Mouse (Mus musculus) kidney, embryonic 14.5 days (tissue): ENCODE results near the gene Ctsc. TPM values are rescaled to one million over a fixed set of nuclear protein-coding genes. Genes with fewer than 3 reads are reported as not detected.

Experiments
- ATAC-seq: fragments of 200-750 bp; cut with Nextera tagmentation; 2 replicates; pipeline ENCODE4 v1.8.0; 2017; ENCODE audit warnings: moderate number of reproducible peaks, mild to moderate bottlenecking, moderate TSS enrichment, moderate library complexity; ENCODE audit not compliant: low FRiP score, low TSS enrichment
- H3K27ac ChIP-seq: fragments of 300-500 bp; sonication (generic); 2 replicates; pipeline ENCODE4 v1.5.1; 2014; ENCODE audit warnings: low read depth, mild to moderate bottlenecking, low read length, moderate library complexity, mixed read lengths
- H3K27me3 ChIP-seq: fragments of 300-500 bp; sonication (generic); 2 replicates; pipeline ENCODE4 v1.6.1; 2014; ENCODE audit warnings: mild to moderate bottlenecking, low read length; ENCODE audit not compliant: control insufficient read depth, insufficient read depth
- H3K36me3 ChIP-seq: fragments of 300-500 bp; sonication (generic); 2 replicates; pipeline ENCODE4 v1.6.1; 2014; ENCODE audit warnings: low read length, mixed read lengths; ENCODE audit not compliant: control insufficient read depth, insufficient read depth
- H3K4me1 ChIP-seq: fragments of 300-500 bp; sonication (generic); 2 replicates; pipeline ENCODE4 v1.6.1; 2014; ENCODE audit warnings: low read length, mixed read lengths; ENCODE audit not compliant: control insufficient read depth, insufficient read depth
- H3K4me2 ChIP-seq: fragments of 300-500 bp; sonication (generic); replicated peaks from 2 replicates; pipeline ENCODE4 v1.6.1; 2014; ENCODE audit warnings: low read depth, mild to moderate bottlenecking, low read length
- H3K4me3 ChIP-seq: fragments of 300-500 bp; sonication (generic); 2 replicates; pipeline ENCODE4 v1.5.1; 2014; ENCODE audit warnings: mild to moderate bottlenecking, low read length
- H3K9ac ChIP-seq: fragments of 300-500 bp; sonication (generic); 2 replicates; pipeline ENCODE4 v1.6.1; 2014; ENCODE audit warnings: low read depth, mild to moderate bottlenecking, low read length, moderate library complexity
- H3K9me3 ChIP-seq: fragments of 300-500 bp; sonication (generic); 2 replicates; pipeline ENCODE4 v1.6.1; 2016; ENCODE audit warnings: low read length; ENCODE audit not compliant: control insufficient read depth
- WGBS: fragments of 180-500 bp; shearing (Covaris S2); extraction: QIAGEN DNeasy Blood & Tissue Kit; methylation state at CpG from one replicate; pipeline ENCODE4 v1.1.7; 2014; 5-methylcytosine and 5-hydroxymethylcytosine counted together
- polyA plus RNA-seq: library from polyadenylated mRNA; unstranded; fragments of >200 nt; fragmentation: Nextera tagmentation; extraction: Ambion mirVana; gene quantifications from 2 replicates; pipeline ENCODE4 v1.2.1, GENCODE M21; 2014

Gene Ctsc
- polyA plus RNA-seq, 1 experiment from 2014 or later: 33.3 TPM

DNA sequence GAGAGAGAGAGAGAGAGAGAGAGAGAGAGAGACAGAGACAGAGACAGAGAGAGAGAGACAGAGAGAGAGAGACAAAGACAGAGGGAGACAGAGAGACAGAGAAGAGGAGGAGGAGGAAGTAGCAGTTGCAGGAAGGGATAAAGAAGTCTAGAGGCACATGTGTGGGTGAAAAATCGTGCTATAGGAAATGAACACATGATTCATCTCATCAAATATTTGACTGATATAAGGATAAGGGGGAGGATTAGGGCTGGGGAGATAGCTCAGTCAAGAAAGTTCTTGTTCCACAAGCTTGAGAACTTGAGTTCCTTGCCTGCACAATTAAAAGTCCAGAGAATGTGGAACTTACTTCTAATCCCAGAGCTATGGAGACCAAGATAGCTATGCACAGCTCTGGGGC, 40.6 kb downstream of the Ctsc start:
- ATAC-seq: no peak
- no peak overlapping the region for H3K4me3 ChIP-seq
- 68% methylated on average over 1 of the region's 1 CpGs for WGBS
- H3K4me2 ChIP-seq: no peak overlapping the region
- H3K27ac ChIP-seq: no peak overlapping the region
- H3K9me3 ChIP-seq: no peaks in the 10 kb centered on the region
- no peaks in the 10 kb centered on the region for H3K27me3 ChIP-seq
- no peaks in the 10 kb centered on the region for H3K4me1 ChIP-seq
- H3K9ac ChIP-seq: no peak overlapping the region
- no peaks in the 10 kb centered on the region for H3K36me3 ChIP-seq

DNA sequence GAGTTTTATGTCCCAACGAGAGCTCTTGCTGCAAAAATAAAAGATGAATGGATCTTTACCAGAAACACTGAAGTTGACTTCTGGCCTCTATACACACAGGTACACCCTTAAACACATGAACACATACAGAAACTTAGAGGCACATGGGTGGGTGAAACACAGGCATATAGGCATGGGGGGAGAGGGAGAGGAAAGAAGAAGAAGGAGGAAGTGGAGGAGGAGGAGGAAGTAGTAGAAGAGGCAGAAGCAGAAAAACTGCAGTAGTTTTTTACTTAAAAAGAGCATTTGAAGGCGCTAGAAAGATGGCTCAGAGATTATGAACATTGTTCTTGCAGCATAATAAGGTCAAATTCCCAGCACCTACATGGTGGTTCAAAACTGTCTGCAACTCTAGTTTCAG, 41.0 kb downstream of the Ctsc start:
- Histone ChIP-seq H3K27ac (no peak overlapping the region), H3K4me1 (no peaks in the 10 kb centered on the region), H3K4me2 (no peak overlapping the region), H3K9ac (no peak overlapping the region), H3K9me3 (no peaks in the 10 kb centered on the region), H3K4me3 (no peak overlapping the region), H3K27me3 (no peaks in the 10 kb centered on the region), H3K36me3 (no peaks in the 10 kb centered on the region)
- ATAC-seq: no peak
- 82% methylated on average over 2 of the region's 2 CpGs for WGBS

DNA sequence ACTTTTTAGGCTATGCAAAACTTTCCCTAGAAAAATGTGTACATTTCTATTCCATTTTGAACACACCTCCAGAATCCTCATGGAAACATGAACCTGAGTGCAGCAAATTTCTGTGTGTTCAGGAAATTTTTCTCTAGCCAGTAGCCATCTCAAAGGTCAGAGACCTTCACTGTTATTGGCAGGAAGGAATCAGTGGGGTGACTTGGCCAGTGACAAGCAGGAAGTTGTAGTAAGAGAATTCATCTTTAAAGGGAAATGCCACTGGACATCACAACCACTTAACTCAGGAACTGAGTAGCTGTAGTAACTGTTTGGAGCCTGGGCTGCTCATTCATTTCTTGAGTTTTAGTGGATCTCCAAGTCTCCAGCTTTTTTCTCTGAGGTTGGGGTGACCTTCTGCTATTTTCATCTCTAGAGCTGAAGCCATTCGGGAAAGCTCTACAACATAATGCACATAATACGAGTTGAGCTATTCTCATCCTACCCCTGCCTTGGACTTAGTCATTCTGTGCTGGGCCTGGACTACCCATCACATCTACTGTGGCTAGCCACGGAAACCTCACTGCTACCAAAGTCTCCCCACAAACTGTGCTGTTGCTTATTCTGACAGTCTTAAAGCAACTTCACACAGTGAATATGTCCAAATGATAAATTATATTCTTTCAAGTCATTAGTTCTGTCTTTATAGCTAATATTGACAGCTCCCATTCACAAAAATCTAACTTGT, 41.7 kb downstream of the Ctsc start:
- Histone ChIP-seq H3K36me3 (no peaks in the 10 kb centered on the region), H3K4me3 (no peak overlapping the region), H3K9me3 (no peaks in the 10 kb centered on the region), H3K4me2 (no peak overlapping the region), H3K4me1 (no peaks in the 10 kb centered on the region), H3K9ac (no peak overlapping the region), H3K27me3 (no peaks in the 10 kb centered on the region), H3K27ac (no peak overlapping the region)
- no peak for ATAC-seq
- 87% methylated on average over 3 of the region's 3 CpGs for WGBS

- Histone ChIP-seq H3K9ac (no peak overlapping the region), H3K27me3 (no peaks in the 10 kb centered on the region), H3K4me1 (no peaks in the 10 kb centered on the region), H3K4me3 (no peak overlapping the region), H3K9me3 (no peaks in the 10 kb centered on the region), H3K36me3 (no peaks in the 10 kb centered on the region), H3K27ac (no peak overlapping the region), H3K4me2 (no peak overlapping the region)
- ATAC-seq: no peak
- 84% methylated on average over 12 of the region's 12 CpGs for WGBS
Observed at GRCm38 (mm10) chr7:88320628-88321336, 42.9 kb downstream of the Ctsc start.

- H3K9me3 ChIP-seq: no peaks in the 10 kb centered on the region
- ATAC-seq: no peak
- no peak overlapping the region for H3K27ac ChIP-seq
- no peak overlapping the region for H3K4me3 ChIP-seq
- H3K9ac ChIP-seq: no peak overlapping the region
- no peak overlapping the region for H3K4me2 ChIP-seq
- no peaks in the 10 kb centered on the region for H3K36me3 ChIP-seq
- H3K4me1 ChIP-seq: no peaks in the 10 kb centered on the region
- WGBS: 74% methylated on average over 2 of the region's 2 CpGs
- no peaks in the 10 kb centered on the region for H3K27me3 ChIP-seq
Observed at GRCm38 (mm10) chr7:88322431-88322830, 44.5 kb downstream of the Ctsc start.

- H3K4me2 ChIP-seq: no peak overlapping the region
- H3K9ac ChIP-seq: no peak overlapping the region
- no peaks in the 10 kb centered on the region for H3K27me3 ChIP-seq
- no peak overlapping the region for H3K4me3 ChIP-seq
- H3K27ac ChIP-seq: no peak overlapping the region
- ATAC-seq: no peak
- no peaks in the 10 kb centered on the region for H3K4me1 ChIP-seq
- H3K36me3 ChIP-seq: no peaks in the 10 kb centered on the region
- H3K9me3 ChIP-seq: no peaks in the 10 kb centered on the region
Observed at GRCm38 (mm10) chr7:88327495-88327894, 49.6 kb downstream of the Ctsc start.

DNA sequence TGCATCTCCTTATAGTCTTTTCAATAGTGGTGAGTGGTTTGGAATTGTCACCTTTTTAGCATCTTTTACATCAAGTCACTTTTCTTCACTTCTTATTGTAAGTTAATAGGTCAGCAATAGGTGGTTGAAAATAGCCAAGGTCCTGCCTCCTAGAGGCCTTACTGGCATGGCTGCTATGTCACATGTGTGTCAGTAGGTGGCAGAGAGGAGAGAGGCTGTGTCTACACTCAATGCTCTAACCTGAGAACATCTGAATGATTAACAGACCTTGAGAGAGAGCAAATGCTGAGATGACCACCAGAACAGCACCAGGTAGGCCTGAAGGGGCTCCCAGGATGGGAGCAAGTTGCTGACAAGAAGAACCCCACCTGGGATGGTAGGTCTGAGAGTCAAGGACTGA, 65.9 kb downstream of the Ctsc start:
- Histone ChIP-seq H3K4me2 (no peak overlapping the region), H3K27me3 (no peaks in the 10 kb centered on the region), H3K27ac (no peak overlapping the region), H3K4me1 (no peaks in the 10 kb centered on the region), H3K9me3 (no peaks in the 10 kb centered on the region), H3K4me3 (no peak overlapping the region), H3K9ac (no peak overlapping the region), H3K36me3 (no peaks in the 10 kb centered on the region)
- no peak for ATAC-seq

GRCm38 (mm10) chr7:88346035-88346434, 68.2 kb downstream of the Ctsc start:
- no peaks in the 10 kb centered on the region for H3K36me3 ChIP-seq
- no peaks in the 10 kb centered on the region for H3K27me3 ChIP-seq
- WGBS: 86% methylated on average over 1 of the region's 1 CpGs
- H3K4me1 ChIP-seq: no peaks in the 10 kb centered on the region
- no peaks in the 10 kb centered on the region for H3K9me3 ChIP-seq
- H3K4me2 ChIP-seq: no peak overlapping the region
- H3K27ac ChIP-seq: no peak overlapping the region
- no peak for ATAC-seq
- H3K9ac ChIP-seq: no peak overlapping the region
- no peak overlapping the region for H3K4me3 ChIP-seq

DNA sequence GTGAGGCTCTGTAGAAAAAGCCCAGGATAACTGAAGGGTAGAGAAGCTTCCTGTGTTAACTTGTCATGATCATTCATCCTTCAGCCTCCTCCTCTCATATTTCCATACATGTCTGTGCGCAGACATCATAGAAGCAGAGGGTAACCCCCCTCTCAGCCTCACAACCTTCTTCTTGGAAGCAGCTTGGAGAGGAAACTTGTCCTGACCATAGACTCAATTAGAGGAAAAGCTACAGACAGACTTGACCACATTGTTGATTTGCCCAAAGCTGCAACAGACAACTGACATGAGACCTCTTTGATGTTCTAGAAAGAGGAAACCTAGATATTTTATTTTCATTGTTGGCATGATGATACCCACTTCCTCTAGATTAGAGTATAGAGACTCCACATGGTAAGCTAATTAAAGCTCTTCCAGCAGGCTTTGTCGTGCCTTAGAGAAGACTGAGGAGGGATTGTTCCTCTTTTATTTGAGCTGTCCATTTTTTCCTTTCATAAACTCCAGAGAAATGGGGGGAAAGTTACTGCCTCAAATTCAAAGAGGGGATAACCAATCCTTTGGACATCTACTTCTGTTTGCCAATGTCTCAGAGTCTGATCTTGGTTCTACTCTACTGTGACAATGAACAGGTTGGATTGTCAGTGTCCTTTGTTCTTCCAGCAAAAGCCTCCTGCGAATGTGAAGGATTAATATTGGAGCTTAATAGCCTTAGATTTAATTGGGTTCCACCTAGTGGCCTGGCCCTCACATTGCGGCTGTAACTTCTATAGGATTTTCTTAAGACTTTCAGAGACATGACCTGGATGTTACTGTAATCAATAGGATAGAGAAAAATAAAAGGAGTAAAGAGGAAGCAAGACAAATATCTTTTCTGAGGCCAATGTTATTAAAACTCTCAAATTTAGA, 79.2 kb downstream of the Ctsc start:
- no peak overlapping the region for H3K4me3 ChIP-seq
- H3K9me3 ChIP-seq: no peaks in the 10 kb centered on the region
- H3K4me1 ChIP-seq: no peaks in the 10 kb centered on the region
- no peak overlapping the region for H3K9ac ChIP-seq
- 45% methylated on average over 4 of the region's 4 CpGs for WGBS
- ATAC-seq: no peak
- H3K27ac ChIP-seq: no peak overlapping the region
- no peaks in the 10 kb centered on the region for H3K36me3 ChIP-seq
- H3K27me3 ChIP-seq: no peaks in the 10 kb centered on the region
- H3K4me2 ChIP-seq: no peak overlapping the region
